8 mouse cellular contexts compared by ENCODE assay signal in the genomic region with DNA sequence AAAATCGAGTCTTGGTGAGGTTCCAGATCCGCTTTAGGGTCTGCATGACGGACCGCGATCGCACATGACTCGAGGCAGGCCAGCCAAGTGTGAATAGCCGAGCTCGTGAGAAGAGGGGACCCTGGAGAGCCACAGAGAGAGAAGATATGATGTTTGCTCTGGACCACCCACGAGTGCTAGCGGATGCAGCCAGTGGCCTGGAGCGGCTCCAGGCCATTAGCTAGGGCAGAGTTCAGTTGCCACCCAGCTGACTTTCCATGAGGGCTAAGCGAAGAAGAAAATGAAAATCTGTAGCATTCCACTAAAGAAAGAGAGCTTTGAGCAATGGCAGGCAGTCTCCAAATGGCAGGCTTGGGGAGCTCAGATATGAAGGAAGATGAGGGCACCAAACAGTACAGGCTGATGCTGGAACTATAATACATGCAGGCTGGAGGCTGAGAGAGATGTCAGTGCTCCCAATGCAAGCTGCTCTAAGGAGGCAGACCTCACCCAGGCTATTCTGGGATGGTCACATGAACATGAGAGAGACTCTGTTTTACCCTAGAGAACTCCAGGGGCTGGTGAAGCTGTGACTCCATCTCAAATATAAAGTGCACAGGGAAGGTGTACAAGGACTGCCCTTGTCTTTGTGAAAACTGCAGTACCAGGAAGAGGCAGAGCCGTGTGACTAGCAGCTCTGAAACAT. TPM values are rescaled to one million over a fixed set of nuclear protein-coding genes. Genes with fewer than 3 reads are reported as not detected.
DNase-seq lines count a peak whose midpoint lies in the region; ATAC-seq and TF ChIP-seq lines count a peak whose summit lies in the region.

No protein-coding gene starts in this region.

- no peaks in the 10 kb centered on the region for H3K36me3 ChIP-seq in lung, embryonic 15.5 days
- H3K36me3 ChIP-seq in kidney, adult 2 months (ENCODE audit: control insufficient read depth, insufficient read depth, low read length): no peaks in the 10 kb centered on the region

- peak overlapping the region; percentile 80 for H3K27ac ChIP-seq in lung, embryonic 15.5 days
- H3K27ac ChIP-seq in kidney, adult 2 months (ENCODE audit: insufficient read depth, low read depth, low read length): peak overlapping the region; percentile 63

- no peak for TF ChIP-seq CTCF in kidney, adult 2 months (conservative IDR thresholded peaks at IDR 0.05; ENCODE audit: insufficient read depth, insufficient read length, low read depth, low read length)

- peak; percentile 64 for ATAC-seq in lung, embryonic 15.5 days (ENCODE audit: borderline replicate concordance, extremely low read depth, low FRiP score, low TSS enrichment)

- intact Hi-C loops in gastrocnemius, postnatal 36 days (cut with DNase I): no loop called here

- H3K9ac ChIP-seq in lung, embryonic 15.5 days: no peak overlapping the region

- 31% methylated on average over 14 of the region's 14 CpGs for WGBS in lung, embryonic 15.5 days
- WGBS in kidney, adult 2 months: 35% methylated on average over 14 of the region's 14 CpGs

- no peaks in the 10 kb centered on the region for H3K9me3 ChIP-seq in lung, embryonic 15.5 days

- no peak overlapping the region for H3K4me3 ChIP-seq in lung, embryonic 15.5 days
- H3K4me3 ChIP-seq in kidney, adult 2 months (ENCODE audit: insufficient read depth, low read depth, low read length): no peak overlapping the region

- H3K4me1 ChIP-seq in lung, embryonic 15.5 days: peaks cover 67% of the 10 kb centered on the region
- peaks cover 58% of the 10 kb centered on the region for H3K4me1 ChIP-seq in kidney, adult 2 months (ENCODE audit: control insufficient read depth, insufficient read depth, low read length)

- peak; percentile 61 to 62 for DNase-seq in cerebellum, postnatal 10 days
- DNase-seq in cerebellum, adult 11-12 months: no peak
- no peak for DNase-seq in lung, postnatal 25 days (ENCODE audit: low spot score)
- DNase-seq in kidney, adult 2 months: peak; percentile 74
- peak; percentile 35 for DNase-seq in retina, embryonic 14.5 days (ENCODE audit: low spot score)
- DNase-seq in adrenal gland, postnatal 4 days (ENCODE audit: low spot score in 2 of 2): no peak
- DNase-seq in gastrocnemius, postnatal 36 days: no peak

- no peaks in the 10 kb centered on the region for H3K27me3 ChIP-seq in lung, embryonic 15.5 days
- H3K27me3 ChIP-seq in kidney, adult 2 months (replicated peaks; ENCODE audit: control insufficient read depth, insufficient read depth, low read length): no peaks in the 10 kb centered on the region

- peak overlapping the region; percentile 17; the same call in 1 of the 2 replicates for H3K4me2 ChIP-seq in lung, embryonic 15.5 days

- no peak for TF ChIP-seq POLR2A in kidney, adult 2 months (IDR thresholded peaks at IDR 0.05; ENCODE audit: low read depth, low read length)

RNA-seq across cellular contexts. Expression of a gene that starts 17.3 kb away (rescaled TPM):
- polyA plus RNA-seq in lung, embryonic 15.5 days (2015; fragmentation: Nextera tagmentation; extraction: Ambion mirVana): 18.6 and 20.3 TPM in 2 replicates
- polyA plus RNA-seq in kidney, adult 2 months (2012; rRNA removed): 200 and 216 TPM in 2 replicates
- total RNA-seq in adrenal gland, postnatal 4 days (2021): 10 to 100 TPM; 47.5 to 49.5 TPM
- total RNA-seq in gastrocnemius, postnatal 36 days (2021): 10 to 100 TPM; 35.2 to 44.6 TPM

RNA-seq across cellular contexts. Expression of a gene that starts 17.6 kb away (rescaled TPM):
- 0.34 and 0.64 TPM in 2 replicates for polyA plus RNA-seq in lung, embryonic 15.5 days (2015; fragmentation: Nextera tagmentation; extraction: Ambion mirVana)
- 2.1 and 2.5 TPM in 2 replicates for polyA plus RNA-seq in kidney, adult 2 months (2012; rRNA removed)
- total RNA-seq in adrenal gland, postnatal 4 days (2021): 1 to 10 TPM; 1.2 to 1.5 TPM
- under 1 TPM in 1 of 2 experiments, not detected in 1; 0.15 TPM for total RNA-seq in gastrocnemius, postnatal 36 days (2021)

RNA-seq across cellular contexts. Expression of a gene that starts 41.2 kb away (rescaled TPM):
- polyA plus RNA-seq in lung, embryonic 15.5 days (2015; fragmentation: Nextera tagmentation; extraction: Ambion mirVana): 11.1 and 11.6 TPM in 2 replicates
- 25.2 and 32.1 TPM in 2 replicates for polyA plus RNA-seq in kidney, adult 2 months (2012; rRNA removed)
- total RNA-seq in adrenal gland, postnatal 4 days (2021): 10 to 100 TPM; 11.8 to 13.5 TPM
- total RNA-seq in gastrocnemius, postnatal 36 days (2021): 1 to 10 TPM; 5.6 to 6.8 TPM

RNA-seq across cellular contexts. Expression of a gene that starts 41.3 kb away (rescaled TPM):
- polyA plus RNA-seq in lung, embryonic 15.5 days (2015; fragmentation: Nextera tagmentation; extraction: Ambion mirVana): 37.8 and 41.1 TPM in 2 replicates
- polyA plus RNA-seq in kidney, adult 2 months (2012; rRNA removed): 29.3 and 31.6 TPM in 2 replicates
- 10 to 100 TPM; 47.6 to 51.4 TPM for total RNA-seq in adrenal gland, postnatal 4 days (2021)
- total RNA-seq in gastrocnemius, postnatal 36 days (2021): 10 to 100 TPM; 15.8 to 17.7 TPM

Comparison
In these comparisons a context has a peak if more than half of its experiments do, and no peak if none do; other contexts are left out.
1. DNase-seq: peak in cerebellum, postnatal 10 days (2 of 2), kidney, adult 2 months (single experiment) and retina, embryonic 14.5 days (single experiment); none in cerebellum, adult 11-12 months (single experiment), lung, postnatal 25 days (single experiment), adrenal gland, postnatal 4 days (0 of 2) and gastrocnemius, postnatal 36 days (0 of 2).